8 mouse cellular contexts compared by ENCODE assay signal in the genomic region with DNA sequence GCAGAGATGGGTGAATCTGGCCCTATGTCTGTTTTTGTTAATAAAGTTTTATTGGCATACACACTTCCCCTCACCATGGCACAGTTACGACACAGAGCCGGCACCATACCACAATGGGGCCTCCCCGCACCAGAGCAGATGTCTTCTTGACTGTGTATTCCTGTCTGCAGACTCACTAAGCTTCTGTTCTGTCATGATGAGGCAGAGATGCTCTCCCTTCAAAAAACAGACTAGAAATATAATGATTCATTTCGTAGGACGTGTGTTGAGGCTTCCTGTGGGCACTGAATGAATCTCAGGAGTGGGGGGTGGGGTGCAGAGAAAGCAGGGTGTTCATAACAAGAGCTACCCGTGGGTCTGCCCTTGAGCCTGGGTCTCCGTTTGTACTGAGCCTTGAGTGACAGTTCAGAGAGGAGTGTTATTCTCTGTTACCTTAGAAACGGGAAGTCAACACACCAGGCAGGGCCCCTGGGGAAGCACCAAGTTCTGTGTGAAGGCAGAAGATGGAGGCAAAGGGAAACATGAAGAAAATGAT. TPM values are rescaled to one million over a fixed set of nuclear protein-coding genes. Genes with fewer than 3 reads are reported as not detected.
DNase-seq lines count a peak whose midpoint lies in the region; ATAC-seq and TF ChIP-seq lines count a peak whose summit lies in the region.

No protein-coding gene starts in this region.

- TF ChIP-seq CTCF in intestine, postnatal 0 days (IDR thresholded peaks at IDR 0.05; ENCODE audit: low read depth) = no peak
- TF ChIP-seq CTCF in cerebellum, adult 2 months (IDR thresholded peaks at IDR 0.05; ENCODE audit: borderline replicate concordance, insufficient read depth, low read depth, low read length) = no peak

- no peak for DNase-seq in liver, embryonic 11.5 days (ENCODE audit: low spot score)
- DNase-seq in monocyte, adult 2 months (ENCODE audit: low read depth in 1 of 2, low spot score in 2 of 2) = peak; percentile 75
- DNase-seq in gastrocnemius, adult 8-10 months (ENCODE audit: low spot score in 2 of 2) = no peak
- DNase-seq in layer of hippocampus, postnatal 25 days (ENCODE audit: extremely low spot score in 1 of 2, low spot score in 1 of 2) = no peak
- DNase-seq in cerebellum, adult 2 months = no peak

- H3K9ac ChIP-seq in liver, embryonic 12.5 days = no peak overlapping the region
- no peak overlapping the region for H3K9ac ChIP-seq in liver, embryonic 11.5 days (ENCODE audit: low read depth, low read length)
- H3K9ac ChIP-seq in forebrain, embryonic 12.5 days = no peak overlapping the region
- no peak overlapping the region for H3K9ac ChIP-seq in intestine, postnatal 0 days (ENCODE audit: low read depth, low read length)

- H3K4me3 ChIP-seq in liver, embryonic 12.5 days = no peak overlapping the region
- no peak overlapping the region for H3K4me3 ChIP-seq in liver, embryonic 11.5 days (ENCODE audit: low read depth, low read length)
- H3K4me3 ChIP-seq in forebrain, embryonic 12.5 days (replicated peaks) = no peak overlapping the region
- no peak overlapping the region for H3K4me3 ChIP-seq in intestine, postnatal 0 days (ENCODE audit: low read depth, low read length)
- no peak overlapping the region for H3K4me3 ChIP-seq in cerebellum, adult 2 months (replicated peaks; ENCODE audit: insufficient read depth, low read depth, low read length)

- peak; percentile 35; the same call in 1 of the 2 replicates for ATAC-seq in liver, embryonic 12.5 days
- ATAC-seq in liver, embryonic 11.5 days (replicated peaks; ENCODE audit: low FRiP score) = no peak
- peak; percentile 69; the same call in 1 of the 2 replicates for ATAC-seq in forebrain, embryonic 12.5 days (ENCODE audit: low FRiP score)
- ATAC-seq in intestine, postnatal 0 days = 0 out of 2 replicates have a peak, but pooled peaks have one; percentile 38

- no peaks in the 10 kb centered on the region for H3K27me3 ChIP-seq in liver, embryonic 12.5 days (replicated peaks)
- H3K27me3 ChIP-seq in liver, embryonic 11.5 days (replicated peaks; ENCODE audit: control insufficient read depth, insufficient read depth, low read length) = no peaks in the 10 kb centered on the region
- H3K27me3 ChIP-seq in forebrain, embryonic 12.5 days = no peaks in the 10 kb centered on the region
- H3K27me3 ChIP-seq in intestine, postnatal 0 days (replicated peaks; ENCODE audit: control insufficient read depth, insufficient read depth, low read length) = no peaks in the 10 kb centered on the region
- H3K27me3 ChIP-seq in cerebellum, adult 2 months (ENCODE audit: control insufficient read depth, insufficient read depth, low read length) = no peaks in the 10 kb centered on the region; the same call in 1 of the 2 replicates

- WGBS in liver, embryonic 12.5 days (ENCODE audit: insufficient replicate concordance) = 32% methylated on average over 8 of the region's 8 CpGs
- 44% methylated on average over 8 of the region's 8 CpGs for WGBS in liver, embryonic 11.5 days
- WGBS in forebrain, embryonic 12.5 days = 39% methylated on average over 8 of the region's 8 CpGs
- 44% methylated on average over 8 of the region's 8 CpGs for WGBS in intestine, postnatal 0 days
- WGBS in cerebellum, adult 2 months = 64% methylated on average over 8 of the region's 8 CpGs

- H3K27ac ChIP-seq in liver, embryonic 12.5 days = no peak overlapping the region
- no peak overlapping the region for H3K27ac ChIP-seq in liver, embryonic 11.5 days (ENCODE audit: low read depth, low read length)
- peak overlapping the region; percentile 56; the same call in 1 of the 2 replicates for H3K27ac ChIP-seq in forebrain, embryonic 12.5 days
- no peak overlapping the region for H3K27ac ChIP-seq in intestine, postnatal 0 days (ENCODE audit: low read depth, low read length)
- H3K27ac ChIP-seq in cerebellum, adult 2 months (ENCODE audit: insufficient read depth, low read length) = no peak overlapping the region

- H3K9me3 ChIP-seq in liver, embryonic 12.5 days (replicated peaks) = no peaks in the 10 kb centered on the region
- H3K9me3 ChIP-seq in liver, embryonic 11.5 days (ENCODE audit: control insufficient read depth, low read length) = no peaks in the 10 kb centered on the region
- H3K9me3 ChIP-seq in forebrain, embryonic 12.5 days = no peaks in the 10 kb centered on the region
- no peaks in the 10 kb centered on the region for H3K9me3 ChIP-seq in intestine, postnatal 0 days (ENCODE audit: control insufficient read depth)

- no peak overlapping the region for H3K4me2 ChIP-seq in liver, embryonic 12.5 days
- H3K4me2 ChIP-seq in liver, embryonic 11.5 days = no peak overlapping the region
- H3K4me2 ChIP-seq in forebrain, embryonic 12.5 days = no peak overlapping the region
- H3K4me2 ChIP-seq in intestine, postnatal 0 days (replicated peaks; ENCODE audit: low read depth) = no peak overlapping the region

- no peaks in the 10 kb centered on the region for H3K36me3 ChIP-seq in liver, embryonic 12.5 days
- H3K36me3 ChIP-seq in liver, embryonic 11.5 days (ENCODE audit: control insufficient read depth, insufficient read depth, low read length) = no peaks in the 10 kb centered on the region
- no peaks in the 10 kb centered on the region for H3K36me3 ChIP-seq in forebrain, embryonic 12.5 days (replicated peaks)
- H3K36me3 ChIP-seq in intestine, postnatal 0 days (ENCODE audit: control insufficient read depth, insufficient read depth) = no peaks in the 10 kb centered on the region

- TF ChIP-seq POLR2A in cerebellum, adult 2 months (IDR thresholded peaks at IDR 0.05; ENCODE audit: borderline replicate concordance, insufficient read depth, low read length) = no peak

- no peaks in the 10 kb centered on the region for H3K4me1 ChIP-seq in liver, embryonic 12.5 days
- no peaks in the 10 kb centered on the region for H3K4me1 ChIP-seq in liver, embryonic 11.5 days (replicated peaks; ENCODE audit: control insufficient read depth, insufficient read depth, low read length)
- H3K4me1 ChIP-seq in forebrain, embryonic 12.5 days = peaks cover 24% of the 10 kb centered on the region
- peaks cover 4% of the 10 kb centered on the region; the same call in 1 of the 2 replicates for H3K4me1 ChIP-seq in intestine, postnatal 0 days (replicated peaks; ENCODE audit: control insufficient read depth, insufficient read depth, low read length)
- no peaks in the 10 kb centered on the region; the same call in 1 of the 2 replicates for H3K4me1 ChIP-seq in cerebellum, adult 2 months (ENCODE audit: control insufficient read depth, insufficient read depth, low read length)

RNA-seq across cellular contexts. Expression of gene Xylt1, which starts 48.0 kb away (rescaled TPM):
- polyA plus RNA-seq in liver, embryonic 12.5 days (2016; fragmentation: Nextera tagmentation; extraction: Ambion mirVana) = 0.53 and 0.58 TPM in 2 replicates
- 0.73 and 0.87 TPM in 2 replicates for polyA plus RNA-seq in liver, embryonic 11.5 days (2014; fragmentation: Nextera tagmentation; extraction: Ambion mirVana)
- polyA plus RNA-seq in forebrain, embryonic 12.5 days (2016; fragmentation: Nextera tagmentation; extraction: Ambion mirVana) = 3.4 and 5.0 TPM in 2 replicates
- 0.52 and 0.60 TPM in 2 replicates for polyA plus RNA-seq in intestine, postnatal 0 days (2015; fragmentation: Nextera tagmentation; extraction: Ambion mirVana)
- 1 to 10 TPM; 6.1 to 9.9 (median 7.3) TPM for total RNA-seq in gastrocnemius, adult 8-10 months (2022)
- total RNA-seq in layer of hippocampus, postnatal 25 days (2021) = 10 to 100 TPM; 43.1 to 56.9 TPM
- polyA plus RNA-seq in cerebellum, adult 2 months (2012; rRNA removed) = 8.0 and 8.3 TPM in 2 replicates

Comparison
In these comparisons a context has a peak if more than half of its experiments do, and no peak if none do; other contexts are left out.
1. DNase-seq: peak in monocyte, adult 2 months (2 of 2); none in liver, embryonic 11.5 days (single experiment), gastrocnemius, adult 8-10 months (0 of 2), layer of hippocampus, postnatal 25 days (0 of 2) and cerebellum, adult 2 months (0 of 2).